ENCODE assay signal across 10 mouse cellular contexts in the genomic region with DNA sequence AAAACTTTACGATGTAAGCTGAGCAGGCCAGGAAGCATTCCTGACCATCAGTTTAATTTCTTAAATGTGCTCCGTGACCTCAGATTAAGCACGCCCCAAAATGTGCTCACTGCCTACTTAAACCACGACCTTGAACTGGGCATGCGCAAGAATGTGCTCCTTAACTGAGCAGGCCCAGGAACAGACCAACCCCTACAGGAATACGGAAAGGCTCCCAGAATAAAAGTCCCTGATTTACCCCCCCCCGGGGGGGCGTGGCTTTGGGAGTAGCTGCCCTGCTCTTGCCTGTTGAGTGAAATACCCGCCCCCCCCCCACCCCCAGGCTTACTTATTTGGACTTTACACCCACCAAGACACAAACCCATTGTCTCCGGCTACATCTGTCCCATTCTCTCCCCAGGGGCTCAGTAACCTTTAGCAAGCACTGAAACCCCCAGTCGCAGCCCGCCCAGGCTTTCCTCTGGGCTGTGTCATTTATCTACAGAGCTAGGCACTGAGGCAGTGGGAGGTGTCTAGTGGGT. TPM values are rescaled to one million over a fixed set of nuclear protein-coding genes. Genes with fewer than 3 reads are reported as not detected.
DNase-seq lines count a peak whose midpoint lies in the region; ATAC-seq lines count a peak whose summit lies in the region.
"Had no signal": no experiment of that assay in that cellular context is flagged by ENCODE, and none has a peak within 500 bp of the region (broad histone marks: within the 10 kb centered on the region; RNA-seq: fewer than 3 reads in every experiment).

No protein-coding gene starts in this region.

- peak overlapping the region; percentile 35; the same call in 1 of the 2 replicates for H3K27ac ChIP-seq in limb, embryonic 15.5 days
- H3K27ac ChIP-seq: liver, embryonic 13.5 days; stomach, embryonic 15.5 days had no signal

- no peak overlapping the region for H3K9ac ChIP-seq in limb, embryonic 15.5 days
- H3K9ac ChIP-seq: liver, embryonic 13.5 days; stomach, embryonic 15.5 days had no signal

- no peak overlapping the region for H3K4me2 ChIP-seq in limb, embryonic 15.5 days
- H3K4me2 ChIP-seq: liver, embryonic 13.5 days; stomach, embryonic 15.5 days had no signal

- 0 out of 2 replicates have a peak, but pooled peaks have one; percentile 47 for ATAC-seq in limb, embryonic 15.5 days (ENCODE audit: insufficient number of reproducible peaks, low FRiP score, low TSS enrichment, low read depth)

- peak; percentile 83 for DNase-seq in CD4-positive helper T cell, adult 2 months (ENCODE audit: low read depth, low spot score)
- peak; percentile 45 for DNase-seq in Muller cell, postnatal 12 days (ENCODE audit: inconsistent ontology term)
- peak; percentile 42 for DNase-seq in gastrocnemius, postnatal 10 days
- no peak for DNase-seq in T-cell, adult 2 months (ENCODE audit: low spot score)
- DNase-seq in right cerebral cortex, postnatal 10 days (ENCODE audit: low spot score in 2 of 2): no peak
- no peak for DNase-seq in layer of hippocampus, adult 18-20 months (ENCODE audit: low spot score in 2 of 2)
- no peak for DNase-seq in cerebellum, adult 11 months
- DNase-seq: liver, embryonic 13.5 days had no signal

- H3K27me3 ChIP-seq in limb, embryonic 15.5 days: no peaks in the 10 kb centered on the region
- H3K27me3 ChIP-seq: liver, embryonic 13.5 days; stomach, embryonic 15.5 days had no signal

- no peaks in the 10 kb centered on the region for H3K36me3 ChIP-seq in limb, embryonic 15.5 days
- H3K36me3 ChIP-seq: liver, embryonic 13.5 days; stomach, embryonic 15.5 days had no signal

- peaks cover 33% of the 10 kb centered on the region for H3K4me1 ChIP-seq in limb, embryonic 15.5 days
- H3K4me1 ChIP-seq: stomach, embryonic 15.5 days had no signal

- no peaks in the 10 kb centered on the region for H3K9me3 ChIP-seq in limb, embryonic 15.5 days
- H3K9me3 ChIP-seq: liver, embryonic 13.5 days; stomach, embryonic 15.5 days had no signal

- H3K4me3 ChIP-seq in limb, embryonic 15.5 days: no peak overlapping the region
- H3K4me3 ChIP-seq: liver, embryonic 13.5 days; stomach, embryonic 15.5 days had no signal

- WGBS in limb, embryonic 15.5 days: 28% methylated on average over 12 of the region's 12 CpGs

RNA-seq across cellular contexts. Expression of a gene that starts 48.9 kb away (rescaled TPM):
- 100 to 1,000 TPM; 149 to 184 TPM for total RNA-seq in gastrocnemius, postnatal 10 days (2021)
- polyA plus RNA-seq in limb, embryonic 15.5 days (2015; fragmentation: Nextera tagmentation; extraction: Ambion mirVana): 88.8 and 123 TPM in 2 replicates
- total RNA-seq in layer of hippocampus, adult 18-20 months (2021): 1 to 10 TPM; 8.7 to 9.4 TPM

RNA-seq across cellular contexts. Expression of a gene that starts 49.8 kb away (rescaled TPM):
- 1 to 10 TPM; 1.4 to 1.5 TPM for total RNA-seq in gastrocnemius, postnatal 10 days (2021)
- 0.55 and 0.56 TPM in 2 replicates for polyA plus RNA-seq in limb, embryonic 15.5 days (2015; fragmentation: Nextera tagmentation; extraction: Ambion mirVana)
- 1 to 10 TPM; 4.8 to 6.0 TPM for total RNA-seq in layer of hippocampus, adult 18-20 months (2021)

Comparison
In these comparisons a context has a peak if more than half of its experiments do, and no peak if none do; other contexts are left out.
1. DNase-seq: peak in CD4-positive helper T cell, adult 2 months (single experiment), Muller cell, postnatal 12 days (single experiment) and gastrocnemius, postnatal 10 days (single experiment); none in T-cell, adult 2 months (single experiment), right cerebral cortex, postnatal 10 days (0 of 2), layer of hippocampus, adult 18-20 months (0 of 2) and cerebellum, adult 11 months (single experiment).
2. RNA of a gene that starts 48.9 kb away (total RNA-seq): 149 to 184 TPM in gastrocnemius, postnatal 10 days; 8.7 to 9.4 TPM in layer of hippocampus, adult 18-20 months; every median in the first group is over 10 times any median in the second.